Mouse (Mus musculus) heart, adult 2 months (tissue): ENCODE results near the gene Rin2.

ENCODE experiments used
- CTCF ChIP-seq: fragments of 200-600 bp; IDR thresholded peaks from 2 replicates; pipeline ENCODE4 v1.8.1; 2022; ENCODE audit warnings: antibody characterized with exemption, mild to moderate bottlenecking, moderate library complexity
- POLR2A ChIP-seq: fragments of 200-500 bp; IDR thresholded peaks from 2 replicates; pipeline ENCODE4 v1.6.1; 2011; ENCODE audit warnings: mild to moderate bottlenecking, low read depth, low read length, control low read depth; ENCODE audit not compliant: insufficient read depth

- TF ChIP-seq POLR2A (no peak), CTCF (no peak)
These were observed 37.0 kb downstream of the Rin2 start for GRCm38 (mm10) chr2:145712026-145712425.
